Comparison of ENCODE assay signal across 13 mouse cellular contexts in the genomic region with DNA sequence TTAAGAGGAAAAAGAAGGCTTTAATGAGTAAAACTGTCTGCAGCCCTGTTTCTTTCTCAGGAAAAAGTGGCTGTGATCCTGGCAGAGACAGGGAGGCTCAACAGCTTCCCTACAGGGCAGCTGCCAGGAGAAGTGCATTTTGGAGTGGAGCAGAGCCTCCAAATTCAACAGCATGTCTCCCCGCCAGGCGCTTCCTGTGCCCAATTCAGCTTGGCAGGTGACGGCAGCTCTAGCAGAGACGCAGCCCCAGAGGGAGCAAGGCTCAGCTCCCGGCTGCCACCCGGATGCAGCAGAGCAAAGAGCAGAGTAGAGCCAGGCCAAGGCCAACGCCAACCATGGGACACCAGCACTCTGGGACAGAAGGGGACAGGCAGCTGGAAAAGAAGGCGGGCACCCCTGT. TPM values are rescaled to one million over a fixed set of nuclear protein-coding genes. Genes with fewer than 3 reads are reported as not detected.
A peak's percentile ranks its signal among the peaks of the same experiment; 100 is the strongest.
DNase-seq lines count a peak whose midpoint lies in the region; ATAC-seq lines count a peak whose summit lies in the region.
"Had no signal": no experiment of that assay in that cellular context is flagged by ENCODE, and none has a peak within 500 bp of the region (broad histone marks: within the 10 kb centered on the region; RNA-seq: fewer than 3 reads in every experiment).

No protein-coding gene starts in this region.

- H3K9ac ChIP-seq in forebrain, embryonic 11.5 days (ENCODE audit: low read length) = no peak overlapping the region
- H3K9ac ChIP-seq in kidney, embryonic 15.5 days = no peak overlapping the region
- H3K9ac ChIP-seq: midbrain, embryonic 12.5 days; stomach, embryonic 15.5 days had no signal

- no peak for DNase-seq in forebrain, embryonic 10.5 days (ENCODE audit: extremely low spot score, low spot score)
- DNase-seq in forebrain, embryonic 11.5 days (ENCODE audit: low spot score) = no peak
- DNase-seq in right cerebral cortex, postnatal 10 days (ENCODE audit: low spot score in 2 of 2) = peak; percentile 83 to 85
- DNase-seq in right cerebral cortex, adult 2 months (ENCODE audit: low spot score in 2 of 2) = no peak
- peak; percentile 54 to 60 for DNase-seq in left cerebral cortex, postnatal 14 days (ENCODE audit: low spot score in 2 of 2)
- no peak for DNase-seq in spleen, adult 12 weeks (ENCODE audit: low spot score)
- DNase-seq in ovary, postnatal 36 days (ENCODE audit: low spot score) = no peak
- DNase-seq: heart, postnatal 4 days had no signal

- H3K27ac ChIP-seq in forebrain, embryonic 10.5 days = peak overlapping the region; percentile 56
- no peak overlapping the region for H3K27ac ChIP-seq in forebrain, embryonic 11.5 days (ENCODE audit: low read depth, low read length)
- no peak overlapping the region for H3K27ac ChIP-seq in kidney, embryonic 15.5 days
- H3K27ac ChIP-seq: midbrain, embryonic 12.5 days; stomach, embryonic 15.5 days had no signal

- ATAC-seq in forebrain, embryonic 11.5 days (replicated peaks; ENCODE audit: low FRiP score) = no peak
- no peak for ATAC-seq in kidney, embryonic 15.5 days (replicated peaks; ENCODE audit: low FRiP score)

- no peaks in the 10 kb centered on the region for H3K9me3 ChIP-seq in forebrain, embryonic 10.5 days
- no peaks in the 10 kb centered on the region for H3K9me3 ChIP-seq in forebrain, embryonic 11.5 days (ENCODE audit: control insufficient read depth, low read length)
- no peaks in the 10 kb centered on the region for H3K9me3 ChIP-seq in kidney, embryonic 15.5 days (replicated peaks)
- H3K9me3 ChIP-seq: midbrain, embryonic 12.5 days; stomach, embryonic 15.5 days had no signal

- WGBS in forebrain, embryonic 10.5 days = 75% methylated on average over 8 of the region's 8 CpGs
- 76% methylated on average over 8 of the region's 8 CpGs for WGBS in forebrain, embryonic 11.5 days
- WGBS in kidney, embryonic 15.5 days = 69% methylated on average over 8 of the region's 8 CpGs

- no peak overlapping the region for H3K4me3 ChIP-seq in forebrain, embryonic 10.5 days
- no peak overlapping the region for H3K4me3 ChIP-seq in forebrain, embryonic 11.5 days (ENCODE audit: low read depth, low read length)
- no peak overlapping the region for H3K4me3 ChIP-seq in kidney, embryonic 15.5 days (replicated peaks)
- H3K4me3 ChIP-seq: midbrain, embryonic 12.5 days; stomach, embryonic 15.5 days had no signal

- no peak overlapping the region for H3K4me2 ChIP-seq in forebrain, embryonic 11.5 days (ENCODE audit: low read depth, low read length, severe bottlenecking)
- no peak overlapping the region for H3K4me2 ChIP-seq in kidney, embryonic 15.5 days
- H3K4me2 ChIP-seq: midbrain, embryonic 12.5 days; stomach, embryonic 15.5 days had no signal

- H3K36me3 ChIP-seq in forebrain, embryonic 10.5 days (replicated peaks) = no peaks in the 10 kb centered on the region
- no peaks in the 10 kb centered on the region for H3K36me3 ChIP-seq in forebrain, embryonic 11.5 days (ENCODE audit: control insufficient read depth, insufficient read depth, low read length)
- no peaks in the 10 kb centered on the region for H3K36me3 ChIP-seq in kidney, embryonic 15.5 days
- H3K36me3 ChIP-seq: midbrain, embryonic 12.5 days; stomach, embryonic 15.5 days had no signal

- intact Hi-C loops in left cerebral cortex, postnatal 14 days (cut with DNase I) = no loop called here

- H3K27me3 ChIP-seq in forebrain, embryonic 10.5 days (ENCODE audit: poor library complexity, severe bottlenecking) = peaks cover 36% of the 10 kb centered on the region
- H3K27me3 ChIP-seq in forebrain, embryonic 11.5 days (ENCODE audit: control insufficient read depth, insufficient read depth, low read length) = peaks cover 3% of the 10 kb centered on the region; the same call in 1 of the 2 replicates
- H3K27me3 ChIP-seq in kidney, embryonic 15.5 days = peaks cover 53% of the 10 kb centered on the region

- H3K4me1 ChIP-seq in forebrain, embryonic 10.5 days = peaks cover 19% of the 10 kb centered on the region
- no peaks in the 10 kb centered on the region; the same call in 1 of the 2 replicates for H3K4me1 ChIP-seq in forebrain, embryonic 11.5 days (replicated peaks; ENCODE audit: control insufficient read depth, insufficient read depth, low read length)
- H3K4me1 ChIP-seq in kidney, embryonic 15.5 days = peaks cover 4% of the 10 kb centered on the region; the same call in 1 of the 2 replicates
- H3K4me1 ChIP-seq: stomach, embryonic 15.5 days had no signal

RNA-seq across cellular contexts. Expression of a gene that starts 3.4 kb away (rescaled TPM):
- polyA plus RNA-seq in forebrain, embryonic 10.5 days (2016; fragmentation: Nextera tagmentation; extraction: Ambion mirVana) = 0.31 and 0.61 TPM in 2 replicates
- 0.67 TPM in 1 of 2 replicates, not detected in the other for polyA plus RNA-seq in forebrain, embryonic 11.5 days (2014; fragmentation: Nextera tagmentation; extraction: Ambion mirVana)
- total RNA-seq in left cerebral cortex, postnatal 14 days (2021) = under 1 TPM; 0.40 to 0.55 TPM
- polyA plus RNA-seq in kidney, embryonic 15.5 days (2015; fragmentation: Nextera tagmentation; extraction: Ambion mirVana) = not detected in 2 replicates
- total RNA-seq: heart, postnatal 4 days had no signal
- polyA plus RNA-seq: kidney, embryonic 14.5 days; limb, embryonic 14.5 days; stomach, embryonic 15.5 days had no signal

RNA-seq across cellular contexts. Expression of a gene that starts 49.4 kb away (rescaled TPM):
- 2.7 and 3.0 TPM in 2 replicates for polyA plus RNA-seq in forebrain, embryonic 10.5 days (2016; fragmentation: Nextera tagmentation; extraction: Ambion mirVana)
- polyA plus RNA-seq in forebrain, embryonic 11.5 days (2014; fragmentation: Nextera tagmentation; extraction: Ambion mirVana) = 8.6 and 11.7 TPM in 2 replicates
- 10 to 100 TPM; 29.9 to 30.1 TPM for total RNA-seq in left cerebral cortex, postnatal 14 days (2021)
- 0.62 and 0.69 TPM in 2 replicates for polyA plus RNA-seq in kidney, embryonic 15.5 days (2015; fragmentation: Nextera tagmentation; extraction: Ambion mirVana)

Comparison
In these comparisons a context has a peak if more than half of its experiments do, and no peak if none do; other contexts are left out.
1. DNase-seq: peak in right cerebral cortex, postnatal 10 days (2 of 2) and left cerebral cortex, postnatal 14 days (2 of 2); none in forebrain, embryonic 10.5 days (single experiment), forebrain, embryonic 11.5 days (single experiment), right cerebral cortex, adult 2 months (0 of 2), spleen, adult 12 weeks (single experiment) and ovary, postnatal 36 days (single experiment).